Mouse (Mus musculus) adrenal gland, adult (tissue): ENCODE results near the gene Bmp15.

Experiments used
- DNase-seq, 2 experiments: peaks; one replicate each; pipeline ENCODE4 v3.0.0; 2022 to 2023; ENCODE audit warnings: low spot score in 1 of 2; ENCODE audit not compliant: inconsistent age in 2 of 2

Gene Bmp15

DNA sequence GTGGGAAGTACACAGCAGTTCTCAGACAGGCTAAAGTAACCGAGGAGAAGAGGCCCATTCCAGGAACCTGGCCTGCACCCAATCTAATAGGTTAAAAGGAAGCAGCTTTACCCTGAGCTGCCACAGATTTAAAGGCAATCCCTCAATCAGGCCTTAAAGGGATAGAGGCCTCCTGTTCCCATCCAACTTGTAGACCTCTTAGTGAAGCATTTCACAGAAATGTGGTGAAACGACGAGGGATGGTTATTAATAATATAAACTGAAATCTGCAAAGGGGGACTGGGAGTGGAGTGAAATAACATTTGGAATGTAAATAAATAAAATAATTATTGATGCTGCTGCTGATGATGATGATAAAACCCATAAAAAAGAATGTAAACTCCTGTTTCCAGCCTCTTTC is at the start of gene Bmp15:
Gene Bmp15 (minus strand): TSS at position 101 of the 400 bp plus-strand sequence.
- DNase-seq, result peak in 1 of 2 experiments; percentile 32

DNA sequence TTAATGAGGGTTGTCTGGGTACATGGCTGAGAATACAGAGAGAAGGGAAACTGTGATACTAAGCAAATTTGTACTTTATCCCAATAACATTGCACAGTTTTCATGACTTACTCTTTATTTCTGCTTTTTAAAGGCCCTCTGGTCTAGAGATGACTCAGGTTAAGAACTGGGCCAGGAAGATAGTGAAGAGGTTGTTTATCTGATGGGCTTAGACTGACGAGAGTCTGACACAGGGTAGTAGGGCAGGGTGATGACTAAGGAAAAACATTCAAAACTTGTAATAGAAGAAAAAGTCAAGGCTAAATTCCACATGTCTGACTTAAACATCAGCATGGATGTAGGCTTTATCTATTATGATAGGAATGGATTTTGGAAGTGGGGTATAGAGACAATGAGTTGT is 48.3 kb upstream of the Bmp15 start:
- peak; percentile 6 to 40 for DNase-seq

DNA sequence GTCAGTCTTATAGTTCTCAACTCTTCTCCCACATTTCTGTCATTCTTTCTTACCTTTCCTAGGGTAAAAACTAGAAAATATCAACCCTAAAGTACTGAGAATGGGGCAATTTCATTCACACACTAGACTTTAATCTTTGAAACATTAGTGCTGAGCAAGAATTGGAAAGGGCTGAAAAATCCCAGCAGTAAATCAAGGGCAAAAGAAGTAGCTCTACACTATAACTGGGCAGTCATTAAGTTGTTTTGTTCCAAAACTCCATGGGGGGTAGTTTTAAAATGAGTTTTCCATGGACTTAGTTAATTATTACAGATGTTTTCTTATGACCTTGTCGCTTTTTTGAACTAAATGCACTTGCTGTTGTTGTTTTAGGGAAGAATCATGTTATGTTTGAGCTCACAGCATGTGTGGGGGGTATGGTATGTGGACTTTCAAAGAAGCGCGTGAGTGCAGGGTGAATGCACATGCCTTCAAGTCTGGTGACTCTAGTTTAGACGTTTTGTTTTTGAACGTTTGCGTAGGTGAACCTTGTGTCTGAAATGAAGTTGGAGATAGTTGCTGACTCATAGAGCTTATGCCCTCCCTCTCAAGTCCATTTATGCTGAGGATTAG is 37.1 kb upstream of the Bmp15 start:
- DNase-seq, result peak in 1 of 2 experiments; percentile 22

DNA sequence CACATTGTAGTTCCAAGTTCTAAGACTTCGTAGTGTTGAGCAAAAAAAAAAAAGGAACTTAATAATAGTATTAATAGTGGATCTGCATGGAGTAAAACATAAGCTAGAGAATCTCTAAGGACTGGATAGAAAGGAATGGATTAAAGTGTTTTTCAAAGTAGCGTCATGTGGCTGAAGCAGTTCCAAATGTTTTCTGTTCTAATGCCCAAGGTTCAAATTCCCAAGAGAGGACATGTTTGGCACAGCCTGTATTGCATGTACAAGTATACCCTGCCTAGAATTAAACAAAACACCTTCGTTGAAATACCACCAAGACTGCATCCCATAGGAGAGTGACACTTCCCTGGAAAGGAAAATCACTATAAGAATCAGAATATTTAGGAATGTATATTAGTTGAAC is 36.4 kb upstream of the Bmp15 start:
- no peak for DNase-seq

- no peak for DNase-seq
Observed at GRCm38 (mm10) chrX:6345273-6345959, 24.9 kb upstream of the Bmp15 start.

- DNase-seq, result peak in 1 of 2 experiments; percentile 29
Observed at GRCm38 (mm10) chrX:6324056-6324455, 3.5 kb upstream of the Bmp15 start.

DNA sequence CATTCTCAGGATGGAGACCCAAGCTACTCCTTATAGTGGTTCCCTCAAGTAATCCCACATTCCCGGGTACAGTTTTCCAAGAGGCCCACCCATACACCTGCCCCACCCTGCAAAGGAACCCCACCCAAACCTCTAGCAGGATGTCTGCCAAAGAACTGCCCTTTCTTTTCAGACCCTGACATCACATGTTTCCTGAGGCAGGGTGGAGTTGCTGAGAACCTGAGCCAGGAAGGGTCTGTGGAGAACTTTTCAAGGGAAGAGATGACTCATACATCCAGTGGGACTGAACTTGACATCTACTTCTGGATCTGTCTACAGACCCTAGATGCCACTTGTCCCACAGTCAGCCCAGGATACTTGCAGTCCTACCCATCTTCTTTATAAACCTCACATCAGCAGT is 2.8 kb downstream of the Bmp15 start:
- DNase-seq, result peak; percentile 7 to 30
